Mouse (Mus musculus) lung, embryonic 16.5 days (tissue): ENCODE measurements at regions not wholly inside any gene's neighbourhood (a gene's known extent, or its start where the extent isn't known, plus 50 kb on each side); places are given as distances from the start of the nearest gene placed in this dataset.
A peak's percentile ranks its signal among the peaks of the same experiment; 100 is the strongest.

Source experiments
- ATAC-seq: fragments of 200-750 bp; cut with Nextera tagmentation; 2 replicates; pipeline ENCODE4 v1.8.0; 2017; ENCODE audit warnings: low read depth, mild to moderate bottlenecking, moderate library complexity
- H3K27ac ChIP-seq: fragments of 300-500 bp; sonication (generic); 2 replicates; pipeline ENCODE4 v1.5.1; 2014; ENCODE audit warnings: mild to moderate bottlenecking, control low read depth, low read length
- H3K27me3 ChIP-seq: fragments of 300-500 bp; sonication (generic); 2 replicates; pipeline ENCODE4 v1.6.1; 2014; ENCODE audit warnings: low read depth, low read length, mixed read lengths; ENCODE audit not compliant: control insufficient read depth, insufficient read depth
- H3K36me3 ChIP-seq: fragments of 300-500 bp; sonication (generic); 2 replicates; pipeline ENCODE4 v1.6.1; 2014; ENCODE audit warnings: low read length; ENCODE audit not compliant: control insufficient read depth, insufficient read depth
- H3K4me1 ChIP-seq: fragments of 300-500 bp; sonication (generic); replicated peaks from 2 replicates; pipeline ENCODE4 v1.6.1; 2014; ENCODE audit warnings: low read length, mixed read lengths; ENCODE audit not compliant: control insufficient read depth, insufficient read depth
- H3K4me2 ChIP-seq: fragments of 300-500 bp; sonication (generic); 2 replicates; pipeline ENCODE4 v1.6.1; 2014; ENCODE audit warnings: low read depth, low read length, control low read depth
- H3K4me3 ChIP-seq: fragments of 300-500 bp; sonication (generic); 2 replicates; pipeline ENCODE4 v1.5.1; 2014; ENCODE audit warnings: mild to moderate bottlenecking, low read length, control low read depth
- H3K9ac ChIP-seq: fragments of 300-500 bp; sonication (generic); 2 replicates; pipeline ENCODE4 v1.6.1; 2014; ENCODE audit warnings: low read length, control low read depth
- H3K9me3 ChIP-seq: fragments of 300-500 bp; sonication (generic); 2 replicates; pipeline ENCODE4 v1.6.1; 2016; ENCODE audit warnings: low read length; ENCODE audit not compliant: control insufficient read depth
- WGBS: fragments of 180-500 bp; shearing (Covaris S2); extraction: QIAGEN DNeasy Blood & Tissue Kit; methylation state at CpG from one replicate; pipeline ENCODE4 v1.1.7; 2014; 5-methylcytosine and 5-hydroxymethylcytosine counted together

DNA sequence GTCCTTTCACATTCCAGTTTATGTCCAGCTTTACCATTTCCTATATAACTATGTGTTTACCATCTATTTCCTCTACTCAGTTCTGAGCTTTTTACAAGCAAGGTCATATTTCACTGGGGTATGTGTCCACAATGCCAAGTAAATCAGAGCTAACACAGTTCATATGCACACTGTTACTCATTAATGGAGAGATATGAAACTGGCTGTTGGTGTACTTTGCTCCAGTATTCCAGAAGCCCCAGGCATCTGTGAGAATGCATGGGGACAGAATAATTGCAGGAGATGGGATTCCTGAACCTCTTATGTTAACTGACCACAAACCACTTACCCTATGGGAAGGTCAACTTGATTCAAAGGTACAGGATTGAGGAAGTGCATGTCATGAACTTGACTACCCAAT is 298.3 kb downstream of the Brinp2 start:
- Histone ChIP-seq H3K9ac (no peak overlapping the region), H3K27me3 (no peaks in the 10 kb centered on the region), H3K27ac (no peak overlapping the region), H3K4me3 (no peak overlapping the region), H3K9me3 (no peaks in the 10 kb centered on the region), H3K4me2 (no peak overlapping the region), H3K4me1 (no peaks in the 10 kb centered on the region), H3K36me3 (no peaks in the 10 kb centered on the region)
- no peak for ATAC-seq

GRCm38 (mm10) chr1:158061995-158062394 is 294.1 kb downstream of the Brinp2 start:
- Histone ChIP-seq H3K27ac (no peak overlapping the region), H3K4me1 (no peaks in the 10 kb centered on the region), H3K36me3 (no peaks in the 10 kb centered on the region), H3K4me3 (no peak overlapping the region), H3K4me2 (no peak overlapping the region), H3K9ac (no peak overlapping the region), H3K9me3 (no peaks in the 10 kb centered on the region), H3K27me3 (no peaks in the 10 kb centered on the region)
- no peak for ATAC-seq
- WGBS = 56% methylated on average over 6 of the region's 6 CpGs

- no peak overlapping the region for H3K27ac ChIP-seq
- H3K9me3 ChIP-seq = no peaks in the 10 kb centered on the region
- no peak overlapping the region for H3K9ac ChIP-seq
- no peak overlapping the region for H3K4me2 ChIP-seq
- 57% methylated on average over 1 of the region's 1 CpGs for WGBS
- ATAC-seq = no peak
- no peaks in the 10 kb centered on the region for H3K27me3 ChIP-seq
- no peaks in the 10 kb centered on the region for H3K4me1 ChIP-seq
- H3K4me3 ChIP-seq = no peak overlapping the region
- H3K36me3 ChIP-seq = no peaks in the 10 kb centered on the region
Measured at GRCm38 (mm10) chr1:158082181-158082580, 273.9 kb downstream of the Brinp2 start.

GRCm38 (mm10) chr1:158085856-158086255 is 270.3 kb downstream of the Brinp2 start:
- Histone ChIP-seq H3K4me1 (no peaks in the 10 kb centered on the region), H3K4me3 (no peak overlapping the region), H3K9me3 (no peaks in the 10 kb centered on the region), H3K4me2 (no peak overlapping the region), H3K9ac (no peak overlapping the region), H3K36me3 (no peaks in the 10 kb centered on the region), H3K27me3 (no peaks in the 10 kb centered on the region), H3K27ac (no peak overlapping the region)
- WGBS = 77% methylated on average over 3 of the region's 3 CpGs
- ATAC-seq = no peak

DNA sequence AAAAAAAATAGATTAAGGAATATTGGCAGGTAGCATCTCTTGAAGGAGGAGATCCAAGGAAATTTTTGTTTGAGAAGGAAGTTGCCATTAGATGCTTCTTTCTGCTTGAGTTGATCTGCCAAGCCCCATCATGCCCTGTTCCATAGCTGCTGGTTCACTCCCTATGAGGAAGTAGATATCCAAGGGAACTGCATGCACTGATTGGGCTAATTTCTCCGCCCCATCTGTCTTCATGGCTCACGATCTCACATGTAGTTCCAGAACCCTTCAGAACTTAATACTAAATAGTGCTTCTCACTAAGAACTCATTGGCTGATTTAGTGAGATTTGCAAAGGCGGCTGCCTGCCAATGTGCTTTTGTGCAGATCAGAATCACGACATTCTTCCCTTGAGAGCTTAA is 258.6 kb downstream of the Brinp2 start:
- Histone ChIP-seq H3K27me3 (no peaks in the 10 kb centered on the region), H3K27ac (no peak overlapping the region), H3K4me2 (no peak overlapping the region), H3K9ac (no peak overlapping the region), H3K9me3 (no peaks in the 10 kb centered on the region), H3K36me3 (no peaks in the 10 kb centered on the region), H3K4me1 (no peaks in the 10 kb centered on the region), H3K4me3 (no peak overlapping the region)
- 75% methylated on average over 4 of the region's 4 CpGs for WGBS
- ATAC-seq = no peak

DNA sequence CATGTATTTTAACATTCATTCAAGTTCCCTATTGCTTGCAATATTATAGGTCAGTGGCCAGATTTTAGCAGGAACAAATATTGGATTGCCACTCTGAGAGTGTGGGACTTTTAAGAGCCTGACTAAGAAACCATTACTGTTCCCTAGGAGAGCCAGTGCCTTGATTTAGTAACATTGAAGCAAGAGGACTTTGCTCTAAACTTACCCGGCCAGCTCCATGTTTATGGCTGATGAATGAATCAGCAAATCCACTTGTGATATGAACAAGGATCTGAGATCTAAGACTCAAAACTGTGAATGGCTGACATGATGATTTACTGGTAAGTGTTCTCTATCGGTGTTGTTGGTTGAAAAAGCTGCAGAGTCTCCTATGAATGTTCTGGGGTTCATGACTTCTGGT is 236.4 kb downstream of the Brinp2 start:
- no peaks in the 10 kb centered on the region for H3K27me3 ChIP-seq
- H3K9ac ChIP-seq = no peak overlapping the region
- H3K4me1 ChIP-seq = no peaks in the 10 kb centered on the region
- no peaks in the 10 kb centered on the region for H3K9me3 ChIP-seq
- no peaks in the 10 kb centered on the region for H3K36me3 ChIP-seq
- no peak overlapping the region for H3K27ac ChIP-seq
- H3K4me3 ChIP-seq = no peak overlapping the region
- 66% methylated on average over 2 of the region's 2 CpGs for WGBS
- H3K4me2 ChIP-seq = no peak overlapping the region
- no peak for ATAC-seq

GRCm38 (mm10) chr1:158124902-158125301 is 231.2 kb downstream of the Brinp2 start:
- no peaks in the 10 kb centered on the region for H3K36me3 ChIP-seq
- H3K9ac ChIP-seq = no peak overlapping the region
- no peak overlapping the region for H3K4me2 ChIP-seq
- H3K9me3 ChIP-seq = no peaks in the 10 kb centered on the region
- 56% methylated on average over 3 of the region's 3 CpGs for WGBS
- no peaks in the 10 kb centered on the region for H3K27me3 ChIP-seq
- 0 out of 2 replicates have a peak, but pooled peaks cover 2% of the 10 kb centered on the region for H3K4me1 ChIP-seq
- H3K4me3 ChIP-seq = no peak overlapping the region
- no peak for ATAC-seq
- no peak overlapping the region for H3K27ac ChIP-seq

DNA sequence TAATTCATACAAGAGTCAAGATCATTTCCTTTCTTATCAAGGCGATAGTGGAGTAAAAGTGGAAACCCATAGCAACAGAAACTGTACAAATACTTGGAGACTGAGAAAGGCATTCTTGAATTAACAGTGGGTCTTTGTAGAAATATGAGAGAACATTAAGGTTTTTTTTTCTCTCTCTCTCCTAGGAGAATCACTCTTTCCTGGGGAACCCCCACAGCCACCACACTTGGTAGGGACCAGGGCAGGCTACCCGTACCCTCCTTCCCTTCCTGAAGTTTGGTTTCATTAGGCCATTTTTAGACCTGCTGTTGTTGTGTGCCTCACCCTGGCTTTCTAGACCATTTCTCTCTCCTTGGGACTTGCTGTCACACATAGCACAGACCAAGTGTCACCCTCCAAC is 229.9 kb downstream of the Brinp2 start:
- peak; percentile 63; the same call in 1 of the 2 replicates for ATAC-seq
- Histone ChIP-seq H3K27ac (peak overlapping the region; percentile 81), H3K27me3 (no peaks in the 10 kb centered on the region), H3K4me3 (no peak overlapping the region), H3K9ac (no peak overlapping the region), H3K4me1 (0 out of 2 replicates have a peak, but pooled peaks cover 2% of the 10 kb centered on the region), H3K36me3 (no peaks in the 10 kb centered on the region), H3K9me3 (no peaks in the 10 kb centered on the region), H3K4me2 (no peak overlapping the region)
- WGBS = 48% methylated on average over 2 of the region's 2 CpGs

GRCm38 (mm10) chr1:158129243-158129770 is 226.8 kb downstream of the Brinp2 start:
- Histone ChIP-seq H3K27ac (no peak overlapping the region), H3K4me3 (no peak overlapping the region), H3K27me3 (no peaks in the 10 kb centered on the region), H3K4me1 (0 out of 2 replicates have a peak, but pooled peaks cover 2% of the 10 kb centered on the region), H3K36me3 (no peaks in the 10 kb centered on the region), H3K9ac (no peak overlapping the region), H3K9me3 (no peaks in the 10 kb centered on the region), H3K4me2 (no peak overlapping the region)
- peak; percentile 76 for ATAC-seq
- WGBS = 58% methylated on average over 3 of the region's 3 CpGs

DNA sequence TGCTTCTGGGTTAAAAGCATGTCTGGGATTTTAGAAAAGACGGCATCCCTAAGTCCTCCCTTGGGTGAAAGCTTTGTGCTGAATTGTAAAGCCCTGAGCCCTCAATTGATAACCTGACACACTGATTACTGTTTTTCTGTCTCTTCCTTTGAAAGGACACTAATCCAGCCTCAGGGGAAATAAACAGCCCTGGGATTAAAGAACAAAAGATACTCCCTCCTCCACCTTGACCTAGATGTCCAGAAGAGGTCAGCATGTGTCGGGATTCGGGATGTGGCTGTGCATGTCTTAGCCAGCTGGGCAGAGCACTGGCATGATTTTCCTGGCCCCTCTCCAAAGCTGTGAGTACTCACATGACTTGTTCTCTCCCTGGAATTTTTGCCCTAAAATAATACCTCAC is 208.6 kb downstream of the Brinp2 start:
- Histone ChIP-seq H3K4me3 (no peak overlapping the region), H3K9ac (no peak overlapping the region), H3K36me3 (no peaks in the 10 kb centered on the region), H3K27me3 (no peaks in the 10 kb centered on the region), H3K4me2 (no peak overlapping the region), H3K4me1 (no peaks in the 10 kb centered on the region), H3K9me3 (no peaks in the 10 kb centered on the region), H3K27ac (no peak overlapping the region)
- no peak for ATAC-seq
- WGBS = 20% methylated on average over 3 of the region's 3 CpGs
